Mouse (Mus musculus) left cerebral cortex, adult 2 months (tissue): Measurements from ENCODE around the gene Hoxa4. TPM values are rescaled to one million over a fixed set of nuclear protein-coding genes. Genes with fewer than 3 reads are reported as not detected.

Experiments
- DNase-seq, 2 experiments: peaks; one replicate each; pipeline ENCODE4 v3.0.0; 2021 to 2022; ENCODE audit warnings: low spot score in 2 of 2, mixed read lengths in 1 of 2; ENCODE audit errors: extremely low spot score in 1 of 2
- H3K27ac ChIP-seq: fragments of 200-600 bp; 2 replicates; pipeline ENCODE4 v1.8.1; 2022
- H3K4me3 ChIP-seq: fragments of 200-600 bp; 2 replicates; pipeline ENCODE4 v1.8.1; 2022
- CTCF ChIP-seq: fragments of 200-600 bp; IDR thresholded peaks from 2 replicates; pipeline ENCODE4 v1.8.1; 2022; ENCODE audit warnings: antibody characterized with exemption, mild to moderate bottlenecking, moderate library complexity
- intact Hi-C: fragments of 180-260 bp; cut with DNase I; formaldehyde crosslinking; loops from one replicate; pipeline ENCODE4 v1.15.1; 2025
- total RNA-seq, 2 experiments: library from RNA; stranded (reverse); gene quantifications; 2 replicates each; pipeline ENCODE4 v1.2.3; 2021

Hoxa4 gene
- total RNA-seq, 2 experiments from 2014 or later: not detected

GRCm38 (mm10) chr6:52170166-52170897 lies 21.2 kb downstream of the Hoxa4 start:
- no peak for DNase-seq
- Histone ChIP-seq H3K27ac (no peak overlapping the region), H3K4me3 (no peak overlapping the region)
- TF ChIP-seq CTCF: no peak
- intact Hi-C loops: no loop called here

- no peak for TF ChIP-seq CTCF
- DNase-seq: no peak
- Histone ChIP-seq H3K27ac (no peak overlapping the region), H3K4me3 (no peak overlapping the region)
- intact Hi-C loops: loop anchor here (5.0 kb wide), 1 partner anchor 992 kb away; no protein-coding TSS in a partner anchor
Measured at GRCm38 (mm10) chr6:52169499-52170165, 21.9 kb downstream of the Hoxa4 start.

- DNase-seq: no peak
- no peak for TF ChIP-seq CTCF
- intact Hi-C loops: loop anchor here (5.0 kb wide), 1 partner anchor 991 kb away; no protein-coding TSS in a partner anchor
- Histone ChIP-seq H3K4me3 (no peak overlapping the region), H3K27ac (no peak overlapping the region)
Measured at GRCm38 (mm10) chr6:52168191-52169055, 23.1 kb downstream of the Hoxa4 start.

GRCm38 (mm10) chr6:52167736-52168161 lies 23.8 kb downstream of the Hoxa4 start:
- Histone ChIP-seq H3K27ac (no peak overlapping the region), H3K4me3 (no peak overlapping the region)
- no peak for DNase-seq
- no peak for TF ChIP-seq CTCF
- intact Hi-C loops: loop anchor here (5.0 kb wide), 1 partner anchor 990 kb away; no protein-coding TSS in a partner anchor

GRCm38 (mm10) chr6:52167176-52167575 lies 24.4 kb downstream of the Hoxa4 start:
- no peak overlapping the region for H3K4me3 ChIP-seq
- no peak for TF ChIP-seq CTCF
- no peak for DNase-seq
- intact Hi-C loops: loop anchor here (5.0 kb wide), 1 partner anchor 990 kb away; no protein-coding TSS in a partner anchor
- no peak overlapping the region for H3K27ac ChIP-seq

- Histone ChIP-seq H3K4me3 (no peak overlapping the region), H3K27ac (no peak overlapping the region)
- no peak for DNase-seq
- TF ChIP-seq CTCF: no peak
- intact Hi-C loops: loop anchor here (5.0 kb wide), 1 partner anchor 989 kb away; no protein-coding TSS in a partner anchor
Measured at GRCm38 (mm10) chr6:52166431-52167077, 25.0 kb downstream of the Hoxa4 start.

GRCm38 (mm10) chr6:52165441-52166370 lies 25.8 kb downstream of the Hoxa4 start:
- no peak overlapping the region for H3K27ac ChIP-seq

GRCm38 (mm10) chr6:52164626-52165440 lies 26.7 kb downstream of the Hoxa4 start, which contains the start of gene Hoxa2:
Gene Hoxa2 (minus strand): TSS chr6:52164831.
- H3K27ac ChIP-seq: no peak within 1 kb of the TSS
- intact Hi-C loops: loop anchor here (5.0 kb wide), 2 partner anchors 147 to 988 kb away; partner anchors contain the start of gene Evx1

More at GRCm38 (mm10) chr6:52165441-52166370, 25.8 kb downstream of the Hoxa4 start:
- no peak overlapping the region for H3K4me3 ChIP-seq
- intact Hi-C loops: loop anchor here (5.0 kb wide), 1 partner anchor 988 kb away; no protein-coding TSS in a partner anchor
- TF ChIP-seq CTCF: no peak
- DNase-seq: no peak

GRCm38 (mm10) chr6:52164051-52164625 lies 27.4 kb downstream of the Hoxa4 start:
- no peak overlapping the region for H3K27ac ChIP-seq
- no peak for TF ChIP-seq CTCF
- no peak overlapping the region for H3K4me3 ChIP-seq
- no peak for DNase-seq
- intact Hi-C loops: loop anchor here (5.0 kb wide), 1 partner anchor 148 kb away; the partner anchor contains the start of gene Evx1

More at GRCm38 (mm10) chr6:52164626-52165440, 26.7 kb downstream of the Hoxa4 start, which contains the start of gene Hoxa2:
- H3K4me3 ChIP-seq: no peak within 1 kb of the TSS
- no peak for DNase-seq
- no peak for TF ChIP-seq CTCF
